Mouse (Mus musculus) right cerebral cortex, postnatal 25 days (tissue): ENCODE results near the gene Gpd1l.

Source experiments
- DNase-seq: peaks from one replicate; pipeline ENCODE4 v3.0.0; 2022

The Gpd1l gene

DNA sequence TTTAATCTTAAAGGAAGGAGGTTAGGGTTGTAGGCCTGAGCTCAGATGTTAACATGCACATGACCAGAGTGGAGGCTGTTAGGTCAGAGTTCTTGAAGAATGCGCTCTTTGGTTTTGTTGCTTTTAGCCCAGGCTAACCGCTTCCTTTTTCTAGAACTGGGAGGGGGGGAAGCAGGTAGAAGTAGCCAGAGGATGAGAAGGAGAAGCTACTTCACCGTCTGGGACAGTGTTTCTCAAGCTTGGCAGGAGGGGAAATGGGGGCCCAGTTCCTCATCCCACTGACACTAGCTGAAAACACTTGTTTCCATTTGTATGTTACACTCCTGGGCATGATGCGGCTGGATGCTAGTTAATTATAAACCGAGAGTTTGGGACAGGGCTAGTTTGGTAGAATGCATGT, 8.2 kb downstream of the Gpd1l start:
- no peak for DNase-seq

DNA sequence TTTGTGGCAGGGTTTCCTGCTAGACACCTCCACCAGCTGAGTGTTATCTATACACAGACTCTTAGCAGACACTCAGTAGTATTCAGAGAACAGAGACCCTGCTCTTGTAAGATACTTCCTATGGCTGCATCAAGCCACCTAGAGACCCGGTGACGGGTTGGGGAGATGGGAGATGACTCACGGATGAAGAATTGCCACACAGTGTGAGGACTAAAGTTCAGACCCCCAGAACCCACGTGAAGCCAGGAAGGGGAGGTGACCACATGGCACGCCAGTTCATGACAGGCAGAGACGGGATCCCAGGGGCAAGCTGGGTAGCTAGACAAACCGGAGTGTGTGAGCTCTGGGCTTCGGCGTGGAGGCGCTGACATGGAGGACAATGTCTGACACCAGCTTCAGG, 8.7 kb downstream of the Gpd1l start:
- DNase-seq = no peak

DNA sequence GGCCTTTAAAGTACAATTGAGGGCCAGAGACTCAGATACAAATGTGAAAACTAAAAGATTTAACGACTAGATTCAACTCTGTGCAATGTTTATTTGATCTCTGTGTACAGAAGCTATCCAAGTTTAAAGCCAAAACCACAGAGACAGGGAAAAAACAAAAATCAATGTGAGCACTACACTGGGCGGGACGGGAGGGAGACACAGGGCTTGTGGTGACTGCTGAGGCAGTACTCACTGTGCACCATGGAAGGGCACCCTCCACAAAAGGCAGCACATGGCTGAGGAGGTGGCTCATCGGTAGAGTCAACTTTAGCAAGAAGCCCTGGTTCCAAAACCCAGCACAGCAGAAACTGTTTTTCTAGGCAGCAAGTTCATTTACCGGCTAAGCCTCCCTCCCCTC, 9.3 kb downstream of the Gpd1l start:
- no peak for DNase-seq

DNA sequence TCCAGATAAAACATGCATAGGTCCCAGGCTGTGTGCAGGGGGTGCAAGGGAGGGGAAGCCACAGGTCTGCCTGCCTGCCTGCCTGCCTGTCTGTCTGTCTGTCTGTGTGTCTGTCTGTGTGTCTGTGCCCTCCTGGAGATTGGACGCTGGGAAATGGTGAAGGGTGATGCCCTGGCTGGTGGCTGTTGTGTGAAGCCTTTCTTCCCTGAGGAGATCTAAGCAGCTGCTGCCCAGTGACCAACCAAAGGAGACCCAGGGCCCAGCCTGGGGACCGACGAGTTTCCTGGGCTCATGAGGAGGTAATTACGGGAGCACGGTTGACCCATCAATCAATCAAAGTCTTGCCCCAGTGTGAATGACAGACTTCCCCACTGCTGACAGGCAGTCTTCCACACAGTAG, 11.6 kb downstream of the Gpd1l start:
- no peak for DNase-seq

DNA sequence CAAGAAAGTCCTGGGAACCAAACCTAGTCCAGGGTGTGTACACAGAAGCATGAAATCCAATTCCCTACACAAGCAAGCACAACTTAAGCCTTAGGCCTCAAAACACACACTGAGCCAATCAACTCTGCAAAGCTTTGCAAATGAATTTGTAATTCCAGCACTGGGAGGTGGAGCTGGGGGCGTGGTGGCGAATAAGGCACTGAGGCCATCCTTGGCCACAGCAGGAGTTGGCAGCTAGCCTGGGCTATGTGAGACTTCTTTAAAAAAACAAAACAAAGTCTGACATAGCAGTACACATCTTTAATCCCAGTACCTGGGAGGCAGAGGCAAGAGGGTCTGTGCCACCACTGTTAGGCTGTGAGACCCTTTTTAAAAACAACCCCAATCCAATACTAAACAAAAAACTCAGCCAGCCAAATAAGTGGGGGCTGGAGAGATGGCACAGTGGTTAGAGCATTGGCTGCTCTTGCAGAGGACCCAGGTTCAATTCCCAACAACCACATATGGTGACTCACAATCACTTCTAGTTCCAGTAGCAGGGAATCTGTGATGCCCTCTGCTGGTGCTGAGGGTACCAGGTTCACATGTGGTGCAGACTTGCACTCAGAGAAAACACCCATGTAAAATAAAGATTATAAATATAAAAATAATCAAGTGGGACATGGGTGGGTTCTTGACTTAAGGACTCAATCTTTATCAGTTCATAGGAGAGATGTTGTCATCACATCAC, 12.3 kb downstream of the Gpd1l start:
- DNase-seq = no peak

DNA sequence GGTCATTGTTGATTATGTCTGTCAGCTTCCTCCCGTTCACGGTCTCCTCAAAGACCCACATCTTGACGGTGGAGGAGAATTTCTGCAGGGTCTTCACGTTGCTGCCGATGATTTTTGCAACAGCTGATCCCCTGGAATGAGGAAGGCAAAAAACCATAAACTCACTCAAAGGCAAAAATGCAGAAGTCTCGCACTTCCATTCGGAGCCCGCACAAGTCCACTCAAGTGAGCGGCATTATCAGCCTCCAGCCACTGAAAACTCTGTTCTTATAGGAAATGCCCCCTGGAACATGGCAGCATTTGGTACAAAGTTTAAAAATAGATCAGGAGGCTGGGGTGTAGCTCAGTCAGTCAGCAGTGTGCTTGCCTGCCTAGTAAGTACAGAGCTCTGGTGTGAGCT, 13.2 kb downstream of the Gpd1l start:
- DNase-seq = no peak

DNA sequence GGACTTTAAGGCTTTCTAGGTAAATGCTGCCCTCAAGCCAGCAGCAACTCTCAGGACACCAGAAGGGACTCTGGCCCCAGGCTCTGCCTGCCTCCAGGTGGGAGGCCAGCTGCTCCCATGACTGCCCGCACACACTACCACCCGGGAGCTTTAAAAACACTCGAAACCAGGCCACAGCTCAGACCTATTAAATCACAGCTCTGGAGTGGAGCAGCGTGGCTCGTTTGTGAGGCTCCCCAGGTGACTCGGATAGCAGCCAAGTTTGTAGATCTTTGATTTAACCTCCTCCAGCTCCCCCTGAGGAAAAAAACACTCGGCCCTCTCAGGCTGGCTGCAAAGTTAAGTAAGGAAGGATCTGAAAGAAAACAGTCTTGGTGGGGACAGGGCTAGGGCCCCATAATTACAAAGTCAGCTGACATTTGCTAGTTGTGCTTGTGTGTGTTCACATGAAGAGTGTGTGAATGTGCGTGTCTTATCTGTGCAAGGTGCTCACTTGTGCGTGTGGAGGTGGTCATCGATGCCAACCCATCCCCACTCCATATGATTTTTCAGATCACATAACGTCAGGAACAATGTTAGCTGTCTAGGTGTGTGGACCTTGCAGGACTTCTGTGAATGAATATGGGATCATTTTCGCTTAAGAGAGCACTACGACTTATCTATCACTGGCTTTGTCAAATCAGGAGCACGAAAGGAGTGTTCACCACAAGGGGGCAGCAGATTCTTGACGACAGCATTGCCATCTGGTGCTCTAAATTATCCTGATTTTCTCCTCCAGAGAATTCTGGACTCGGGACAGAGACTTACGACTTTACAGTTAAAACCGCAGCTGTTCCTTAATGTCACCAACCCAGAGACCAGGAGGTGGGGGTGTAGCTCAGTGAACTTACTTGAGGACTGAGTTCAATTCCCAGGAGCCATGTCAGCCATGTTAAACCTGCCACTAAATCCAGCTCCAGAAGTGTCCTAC, 20.8 kb downstream of the Gpd1l start:
- peak; percentile 75 for DNase-seq

DNA sequence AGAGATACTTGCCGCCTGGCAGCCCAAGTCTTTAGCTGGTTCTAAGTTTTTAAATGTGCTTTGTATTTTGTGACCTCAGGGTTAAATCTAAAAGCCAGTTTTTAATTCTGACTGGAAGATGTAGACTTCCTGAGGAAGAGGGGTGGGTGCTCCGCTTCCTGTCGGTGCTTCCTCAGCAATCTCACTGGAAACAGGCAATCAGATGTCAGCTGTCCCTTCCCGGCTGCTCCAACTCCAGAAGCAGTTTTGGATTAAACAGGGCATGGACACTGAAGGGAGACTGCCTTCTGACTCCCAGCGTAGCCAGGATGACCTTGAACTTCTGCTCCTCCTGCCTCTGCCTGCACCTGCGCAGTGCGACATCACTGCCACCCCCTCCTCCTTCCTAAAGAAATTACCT, 26.3 kb downstream of the Gpd1l start:
- no peak for DNase-seq

DNA sequence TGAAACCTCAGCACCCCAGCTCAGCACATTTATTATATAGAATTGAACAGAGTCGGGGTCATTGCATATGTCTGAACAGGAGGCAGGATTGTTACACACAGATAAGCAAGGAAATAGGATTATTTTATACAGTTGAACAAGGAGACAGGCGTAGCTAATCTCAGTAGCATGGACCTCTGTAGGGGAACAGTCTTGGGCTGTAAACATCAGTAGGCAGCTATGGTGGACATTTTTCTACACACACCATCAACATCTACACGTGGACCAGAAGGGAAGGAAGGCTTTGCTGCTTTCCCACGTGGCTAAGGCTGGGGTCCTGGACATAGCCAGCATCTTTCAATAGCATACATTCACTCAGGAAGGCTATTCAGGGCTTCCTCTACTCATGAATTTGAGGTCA, 37.9 kb downstream of the Gpd1l start:
- no peak for DNase-seq

DNA sequence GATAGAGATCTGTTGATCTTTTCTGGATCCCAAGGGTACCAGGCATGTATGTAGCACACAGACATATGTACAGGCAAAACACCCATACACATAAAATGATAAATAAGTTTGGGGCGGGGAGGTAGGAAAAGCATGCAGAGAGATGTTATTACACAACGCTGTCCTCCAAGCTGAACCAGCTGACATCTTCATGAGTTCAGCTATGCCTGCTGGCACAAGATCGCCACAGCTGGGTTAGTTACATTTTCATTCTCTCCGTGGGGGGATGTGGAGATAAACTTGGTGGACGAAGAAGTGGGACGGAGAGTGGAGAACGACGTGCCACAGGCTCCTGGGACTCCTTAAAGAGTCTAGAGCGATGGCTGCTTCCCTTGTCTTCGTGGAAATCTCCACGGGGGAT, 40.8 kb downstream of the Gpd1l start:
- DNase-seq = no peak

DNA sequence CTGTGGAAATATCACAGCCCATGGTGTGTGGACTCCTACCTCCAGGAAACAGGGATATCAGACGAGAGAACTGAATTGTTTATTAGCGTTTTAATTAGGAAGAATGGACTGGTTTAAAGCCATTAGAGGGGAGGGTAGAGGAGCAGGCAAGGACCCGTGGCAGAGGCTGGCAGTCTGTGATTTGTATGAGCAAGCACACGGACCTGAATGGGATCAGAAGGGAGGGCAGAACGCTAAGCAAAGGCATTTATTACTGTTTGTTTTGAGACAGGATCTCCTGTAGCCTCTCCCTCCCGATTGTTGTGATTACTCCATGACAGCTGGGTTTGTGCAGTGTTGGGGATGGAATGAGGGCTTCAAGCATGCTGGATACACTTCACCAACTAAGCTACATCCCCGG, 43.4 kb downstream of the Gpd1l start:
- no peak for DNase-seq

DNA sequence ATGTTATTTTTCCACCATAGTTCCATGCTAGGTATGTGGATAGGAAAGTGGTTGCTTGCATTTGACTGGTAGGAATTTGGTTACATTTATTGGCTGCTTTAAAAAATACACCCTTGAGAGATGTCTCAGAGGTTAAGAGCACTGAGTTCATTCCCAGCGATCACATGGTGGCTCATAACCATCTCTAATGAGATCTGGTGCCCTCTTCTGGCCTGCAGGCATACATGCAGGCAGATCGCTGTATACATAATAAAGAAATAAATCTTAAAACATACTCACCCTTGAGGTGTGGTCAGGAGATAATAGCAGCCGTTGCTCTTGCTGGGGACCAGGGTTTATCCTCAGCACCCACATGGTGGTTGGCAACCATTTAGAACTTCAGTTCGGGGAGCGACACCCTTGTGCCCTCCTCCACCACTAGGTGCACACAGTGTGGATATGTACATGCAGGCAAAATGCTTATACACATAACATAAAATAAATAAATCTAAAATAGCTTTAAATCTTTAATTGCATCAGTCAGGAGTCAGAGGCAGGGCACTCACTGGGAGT, 44.9 kb downstream of the Gpd1l start:
- DNase-seq = no peak

DNA sequence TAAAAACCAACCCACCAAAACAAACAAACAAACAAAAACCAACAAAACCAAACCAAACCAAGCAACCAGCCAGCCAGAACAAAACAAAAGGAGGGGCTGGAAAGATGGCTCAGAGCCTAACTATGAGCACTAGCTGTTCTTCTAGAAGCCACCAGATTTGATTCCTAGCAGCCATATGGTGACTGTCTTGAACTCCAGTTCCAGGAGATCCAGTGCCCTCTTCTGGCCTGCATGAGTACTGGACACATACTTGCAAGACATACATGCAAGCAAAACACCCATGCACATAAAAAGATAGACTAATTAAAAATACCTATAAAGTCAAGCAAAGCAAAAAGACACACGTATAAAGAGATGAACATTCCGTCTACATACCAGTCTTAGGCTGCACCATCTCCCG, 46.1 kb downstream of the Gpd1l start:
- no peak for DNase-seq

DNA sequence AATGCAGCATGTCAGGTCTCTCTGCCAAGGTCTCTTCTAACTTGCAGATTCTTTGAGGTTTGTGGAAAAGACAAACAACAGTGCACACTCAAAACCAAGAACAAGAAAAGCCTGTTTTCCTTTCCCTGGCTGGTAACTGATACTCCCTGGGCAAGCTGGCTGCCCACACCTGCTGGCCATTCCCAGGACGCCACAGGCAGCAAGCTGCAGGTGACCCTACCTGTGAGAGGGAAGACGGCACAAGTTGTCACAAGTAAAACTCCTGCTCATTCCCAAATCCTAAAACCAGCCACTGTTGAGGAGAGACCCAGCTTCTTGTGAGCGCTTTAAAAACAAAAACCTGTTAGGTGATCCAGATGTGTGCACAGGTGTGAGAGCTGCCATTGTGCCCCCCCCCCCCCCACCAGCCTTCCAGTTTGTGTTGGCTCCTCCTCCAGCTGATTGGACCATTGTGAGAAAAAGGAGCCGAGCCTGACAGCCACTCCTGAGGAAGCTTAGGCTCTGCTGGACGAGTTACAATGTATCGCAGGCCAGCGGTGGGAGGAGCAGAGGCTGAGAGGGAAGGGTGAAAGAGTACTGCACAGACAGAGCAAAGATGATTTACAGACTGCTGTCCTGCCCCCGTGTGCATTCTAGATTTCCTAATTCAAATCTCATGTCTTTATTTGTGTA, 47.7 kb downstream of the Gpd1l start:
- no peak for DNase-seq

DNA sequence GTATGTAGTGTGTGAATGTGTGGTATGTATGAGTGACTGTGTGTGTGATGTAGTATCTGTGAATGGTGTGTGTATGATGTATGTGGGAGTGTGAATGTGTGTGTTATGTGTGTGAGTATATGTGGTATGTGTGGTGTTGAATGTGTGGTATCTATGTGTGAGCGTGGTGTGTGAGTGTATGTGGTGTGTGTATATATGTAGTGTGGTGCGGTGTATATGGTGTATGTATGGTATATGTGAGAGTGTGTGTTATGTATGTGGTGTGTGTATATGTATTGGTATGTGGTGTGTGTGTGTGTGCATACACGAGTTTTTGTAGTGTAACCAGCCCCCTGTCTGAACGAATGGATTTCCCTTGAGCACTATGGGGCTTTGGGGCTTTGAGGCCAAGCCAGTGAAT, 48.2 kb downstream of the Gpd1l start:
- DNase-seq = no peak

DNA sequence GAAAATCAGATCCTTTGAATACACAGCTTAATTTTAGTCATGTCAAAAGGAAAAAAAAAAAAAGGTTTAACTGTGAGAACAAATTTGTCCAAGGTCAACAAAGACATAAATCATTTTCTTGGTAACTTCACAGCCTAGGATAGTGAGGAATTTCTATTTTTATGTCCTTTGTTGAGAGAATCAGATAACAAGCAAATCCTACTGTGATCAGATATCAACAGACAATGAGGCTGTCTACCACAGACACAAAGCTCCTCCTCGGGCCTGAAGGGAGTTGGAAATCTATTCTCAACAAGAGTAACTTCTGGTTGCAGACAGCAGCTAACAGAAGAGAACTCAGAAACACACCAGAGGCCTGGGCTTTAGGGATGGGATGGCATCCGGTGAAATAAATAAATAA, 51.8 kb downstream of the Gpd1l start:
- no peak for DNase-seq

DNA sequence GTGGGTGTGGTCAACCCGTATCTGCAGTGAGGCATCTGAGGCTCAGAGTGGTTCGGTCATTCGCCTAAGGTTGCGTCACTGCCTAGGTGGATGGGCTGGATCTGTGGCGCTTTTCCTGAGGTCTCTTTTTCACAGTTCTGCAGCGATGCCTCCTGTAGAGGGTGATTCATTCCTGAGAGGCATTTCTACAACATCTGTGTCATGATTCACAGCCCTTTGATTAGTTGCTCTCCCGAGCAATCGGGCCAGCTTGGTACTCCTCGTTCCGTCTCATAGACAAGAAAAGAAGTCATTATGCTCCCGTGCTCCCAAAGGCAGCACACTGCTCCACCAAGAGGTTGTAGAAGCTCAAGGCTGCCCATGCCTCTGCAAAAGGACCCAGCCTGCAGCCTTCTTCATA, 78.5 kb downstream of the Gpd1l start:
- peak; percentile 28 for DNase-seq

DNA sequence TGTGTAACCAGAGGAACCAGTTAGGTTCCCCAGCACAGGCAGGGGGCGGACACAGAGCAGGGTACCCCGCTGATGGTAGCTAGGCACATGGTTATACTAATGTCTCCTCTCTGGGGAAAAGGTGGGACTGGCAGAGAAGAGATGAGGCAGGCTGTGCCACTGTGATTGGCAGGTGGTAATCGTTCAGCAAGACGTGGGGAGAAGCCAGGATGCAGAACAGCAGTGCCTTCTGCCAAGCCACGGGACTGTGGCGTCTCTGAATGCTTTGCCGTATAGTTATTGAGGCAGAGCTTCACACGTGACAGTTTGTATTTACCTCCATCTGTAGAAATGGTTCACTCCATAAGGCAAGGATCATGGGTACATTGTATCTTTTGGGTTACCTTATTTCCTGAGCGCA, 79.1 kb downstream of the Gpd1l start:
- peak; percentile 7 for DNase-seq

DNA sequence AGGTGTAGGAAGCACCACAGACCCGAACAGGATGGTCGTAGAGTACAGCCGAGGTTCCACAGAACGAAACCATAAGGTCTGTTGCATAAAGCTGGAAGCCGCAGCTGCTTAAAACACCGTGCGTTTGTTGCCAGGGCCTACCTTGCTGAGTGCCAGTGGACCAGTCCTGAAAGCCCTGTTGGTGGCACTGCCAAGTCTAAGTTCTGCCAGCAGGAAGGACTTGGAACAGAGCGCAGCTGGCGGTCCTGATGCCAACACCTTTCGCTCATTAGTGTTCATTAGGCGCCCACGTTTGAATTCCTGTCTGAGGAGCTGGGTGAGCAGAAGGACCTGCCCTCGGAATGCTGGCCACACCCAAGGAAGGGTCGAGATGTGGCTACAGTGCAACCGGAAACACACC, 80.5 kb downstream of the Gpd1l start:
- DNase-seq = no peak

DNA sequence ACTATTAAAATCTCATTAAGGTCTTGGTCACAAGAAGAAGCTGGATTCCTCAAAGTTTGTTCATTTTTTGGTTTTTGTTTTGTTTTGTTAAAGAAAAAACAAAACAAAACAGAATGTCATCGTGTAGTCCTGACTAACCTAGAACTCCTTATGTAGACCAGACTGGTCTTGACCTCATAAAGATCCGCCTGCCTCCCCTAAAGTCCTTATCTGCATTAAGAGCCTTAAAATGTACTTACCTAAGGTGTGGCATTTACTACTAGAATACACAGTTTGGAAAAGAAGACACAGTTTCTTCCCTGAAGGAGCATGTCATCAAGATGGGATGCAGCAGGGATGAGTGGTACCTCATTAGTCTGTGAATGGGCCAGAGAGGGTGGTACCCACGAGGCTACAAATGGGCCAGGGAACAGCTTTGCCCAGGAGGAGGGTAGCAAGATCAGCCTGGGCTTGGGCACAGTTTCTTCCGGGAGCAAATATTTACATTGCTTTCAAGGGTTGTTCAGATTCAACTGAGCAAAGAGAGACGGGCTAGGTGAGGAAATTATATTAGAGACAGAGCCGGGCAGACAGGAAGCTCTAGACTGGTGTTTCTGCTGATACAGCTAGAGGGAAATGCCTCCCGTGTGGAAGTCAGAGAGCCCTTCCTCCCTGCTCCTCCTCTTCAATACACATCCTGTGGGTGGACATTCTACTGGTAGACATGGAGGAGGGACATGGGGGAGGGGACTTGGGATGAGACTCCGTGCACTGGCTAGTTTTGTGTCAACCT, 82.2 kb downstream of the Gpd1l start:
- no peak for DNase-seq
